Mouse (Mus musculus) layer of hippocampus, adult 2 months (tissue): ENCODE measurements around the gene Tmcc1. TPM values are rescaled to one million over a fixed set of nuclear protein-coding genes. Genes with fewer than 3 reads are reported as not detected.
"Not testable (repeated sequence)": the region's sequence is repeated elsewhere in the genome, so short reads cannot be mapped to it uniquely, and the experiment has no call there.

Source experiments
- DNase-seq, 2 experiments: peaks; one replicate each; pipeline ENCODE4 v3.0.0; 2022; ENCODE audit warnings: low spot score in 2 of 2
- H3K27ac ChIP-seq: fragments of 200-600 bp; 2 replicates; pipeline ENCODE4 v1.8.1; 2022
- H3K4me3 ChIP-seq: fragments of 200-600 bp; 2 replicates; pipeline ENCODE4 v1.8.1; 2022; ENCODE audit warnings: mild to moderate bottlenecking
- CTCF ChIP-seq: fragments of 200-600 bp; conservative IDR thresholded peaks from 2 replicates; pipeline ENCODE4 v1.8.1; 2022; ENCODE audit warnings: antibody characterized with exemption, mild to moderate bottlenecking, moderate library complexity
- total RNA-seq, 2 experiments: library from RNA; stranded (reverse); gene quantifications; 2 replicates each; pipeline ENCODE4 v1.2.3; 2021

Gene Tmcc1
- total RNA-seq, 2 experiments from 2014 or later: 83.2 to 85.3 TPM

- DNase-seq: no peak
- no peak overlapping the region for H3K27ac ChIP-seq
- no peak overlapping the region for H3K4me3 ChIP-seq
- no peak for TF ChIP-seq CTCF
Observed at GRCm38 (mm10) chr6:116089402-116089801, 103.9 kb downstream of the Tmcc1 start.

DNA sequence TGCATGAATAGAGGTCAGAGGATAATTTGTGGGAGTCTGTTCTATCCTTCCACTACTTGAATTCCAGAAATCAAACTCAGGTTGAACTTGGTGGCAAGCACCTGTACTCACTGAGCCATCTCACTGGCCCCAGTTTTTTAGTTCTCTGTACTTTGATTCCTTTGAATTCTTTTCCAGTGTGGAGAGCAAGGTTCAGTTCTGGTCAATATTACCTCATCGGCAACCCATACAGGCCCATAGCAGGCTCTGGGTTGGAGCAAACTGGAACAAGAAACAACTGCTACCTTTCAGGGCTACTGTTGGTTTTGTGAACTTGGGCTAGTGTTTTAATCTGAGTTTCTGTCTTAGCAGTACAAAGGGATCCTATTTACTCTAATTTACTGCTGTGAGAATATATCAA, 107.2 kb downstream of the Tmcc1 start:
- TF ChIP-seq CTCF: no peak
- Histone ChIP-seq H3K4me3 (no peak overlapping the region), H3K27ac (no peak overlapping the region)
- no peak for DNase-seq

- no peak overlapping the region for H3K27ac ChIP-seq
- TF ChIP-seq CTCF: no peak
- no peak overlapping the region for H3K4me3 ChIP-seq
- no peak for DNase-seq
Observed at GRCm38 (mm10) chr6:116082239-116082638, 111.0 kb downstream of the Tmcc1 start.

DNA sequence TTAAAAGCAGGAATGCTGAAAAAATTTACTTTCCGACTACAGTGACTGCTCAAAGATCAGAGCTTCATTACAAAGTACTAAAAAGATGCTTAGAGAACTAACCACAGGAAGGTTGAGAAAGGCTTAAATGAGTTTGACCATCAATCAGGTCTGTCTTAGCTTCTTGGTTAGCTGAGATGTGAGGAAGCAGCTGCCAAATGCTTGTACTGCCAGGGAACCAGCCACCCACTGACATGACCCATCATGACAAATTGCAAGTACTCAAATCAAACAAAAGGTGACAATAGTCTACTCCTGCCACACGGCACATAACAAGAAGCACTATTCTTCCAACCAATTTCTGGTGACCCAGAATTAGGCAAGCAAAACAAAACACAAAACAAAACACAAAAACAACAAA, 111.9 kb downstream of the Tmcc1 start:
- TF ChIP-seq CTCF: no peak
- H3K27ac ChIP-seq: no peak overlapping the region
- no peak for DNase-seq
- H3K4me3 ChIP-seq: no peak overlapping the region

DNA sequence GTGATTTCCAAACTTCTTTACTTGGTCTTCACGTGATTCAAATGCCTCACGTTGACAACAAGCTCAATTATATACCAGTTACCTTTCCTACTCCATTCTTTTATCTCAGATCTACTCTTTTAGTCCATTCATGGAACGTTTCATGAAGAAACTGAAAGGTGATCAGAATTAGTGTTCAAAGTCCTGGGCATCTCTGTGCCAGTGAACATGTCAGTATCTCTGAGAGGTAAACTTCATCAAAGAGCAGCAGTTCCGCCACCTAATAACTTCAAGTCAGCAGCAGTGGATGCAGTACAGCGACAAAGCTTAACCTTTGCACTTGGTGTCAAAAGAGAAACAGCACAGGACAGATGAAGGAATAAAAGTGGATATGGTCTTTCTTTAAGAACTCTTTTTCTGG, 112.5 kb downstream of the Tmcc1 start:
- DNase-seq: no peak
- Histone ChIP-seq H3K4me3 (no peak overlapping the region), H3K27ac (no peak overlapping the region)
- no peak for TF ChIP-seq CTCF

GRCm38 (mm10) chr6:116077608-116078007, 115.7 kb downstream of the Tmcc1 start:
- TF ChIP-seq CTCF: no peak
- DNase-seq: no peak
- H3K27ac ChIP-seq: no peak overlapping the region
- no peak overlapping the region for H3K4me3 ChIP-seq

DNA sequence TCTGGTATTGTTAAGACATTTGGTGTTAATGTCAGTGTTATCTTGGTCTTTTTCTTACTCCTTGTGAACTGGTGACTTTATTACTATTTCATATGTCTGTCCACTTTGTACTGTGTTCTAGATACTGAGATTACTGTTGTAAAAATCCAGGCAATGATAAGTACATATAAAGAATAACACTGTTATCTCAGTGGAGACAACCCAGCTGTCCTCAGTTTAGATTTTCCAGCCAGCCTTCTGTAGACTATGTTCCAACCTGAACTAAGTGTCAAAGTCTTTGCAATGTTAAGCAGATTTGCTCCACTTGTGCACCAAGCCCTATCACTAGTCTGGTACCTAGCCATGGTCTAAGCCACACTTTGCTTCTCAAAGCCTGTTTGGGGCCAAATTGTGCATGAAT, 118.4 kb downstream of the Tmcc1 start:
- Histone ChIP-seq H3K4me3 (no peak overlapping the region), H3K27ac (peak overlapping the region; percentile 69)
- no peak for DNase-seq
- TF ChIP-seq CTCF: no peak

DNA sequence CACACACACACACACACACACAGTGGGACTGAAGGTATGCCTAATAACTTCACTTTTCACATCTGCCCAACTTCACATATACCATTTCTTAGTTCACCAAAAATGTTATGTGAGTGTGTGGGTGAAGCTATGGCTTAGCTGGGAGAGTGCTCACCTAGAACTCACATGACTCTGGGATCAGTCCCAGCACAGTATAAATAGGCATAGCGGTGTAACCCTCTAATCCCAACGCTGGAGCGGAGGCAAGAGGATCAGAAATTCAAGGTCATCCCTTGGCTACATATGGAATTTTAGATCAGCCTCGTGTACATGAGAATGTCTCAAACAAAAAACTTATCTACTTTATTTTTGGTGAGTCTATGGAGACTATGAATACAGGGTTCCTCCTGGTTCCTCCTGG, 119.7 kb downstream of the Tmcc1 start:
- TF ChIP-seq CTCF: no peak
- H3K27ac ChIP-seq: peak overlapping the region; percentile 4; the same call in 1 of the 2 replicates

DNA sequence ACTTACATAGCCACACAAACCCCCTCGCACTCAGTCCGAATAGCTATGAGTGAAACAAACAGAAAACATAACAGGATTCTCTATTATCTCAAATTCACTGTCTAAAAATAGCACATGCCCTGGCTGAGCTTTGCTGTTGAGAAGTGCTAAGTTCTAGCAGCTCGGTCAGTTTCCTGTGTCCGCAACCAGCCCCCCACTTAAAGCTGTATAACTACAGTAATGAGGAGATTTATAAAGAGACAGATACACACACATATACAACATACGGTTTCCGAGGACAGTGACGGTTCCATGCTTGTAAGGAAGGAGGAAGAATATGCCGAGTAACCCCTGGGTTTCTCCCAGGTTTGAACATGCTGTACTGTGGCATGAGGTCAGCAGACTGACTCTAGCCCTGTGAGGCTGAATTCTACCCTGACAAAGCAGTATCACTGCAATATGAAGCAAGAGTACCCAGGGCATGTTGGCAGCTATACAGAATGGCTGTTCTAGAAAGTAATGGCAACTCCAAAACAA, 120.5 kb downstream of the Tmcc1 start:
- no peak for DNase-seq
- peak overlapping the region; percentile 33 for H3K27ac ChIP-seq
- H3K4me3 ChIP-seq: peak overlapping the region; percentile 41
- no peak for TF ChIP-seq CTCF

More for the DNA sequence above, 119.7 kb downstream of the Tmcc1 start:
- no peak for DNase-seq
- H3K4me3 ChIP-seq: no peak overlapping the region

DNA sequence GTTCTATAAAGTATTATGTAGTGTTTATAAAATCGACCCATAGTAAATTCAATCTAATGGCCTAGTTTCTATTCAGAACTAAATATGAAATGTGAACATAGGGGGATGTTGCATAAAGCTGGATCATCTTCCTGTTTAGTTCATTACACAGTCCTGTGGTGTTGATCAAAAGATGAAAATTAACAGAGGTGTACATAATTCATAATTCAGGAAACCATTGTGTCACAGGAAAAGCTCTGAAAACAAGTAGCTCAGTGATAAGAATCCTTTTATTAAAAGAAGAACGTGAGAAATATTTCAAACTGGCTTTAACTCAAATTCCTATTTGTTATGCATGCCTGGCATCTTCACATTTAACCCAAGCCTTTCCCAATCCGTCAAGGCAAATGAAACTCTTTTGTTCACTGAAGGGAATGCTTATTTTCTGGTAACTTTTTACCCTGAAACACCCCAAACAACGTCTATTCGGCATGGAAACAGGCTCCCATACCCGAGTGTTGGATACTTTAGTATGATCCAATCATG, 121.0 kb downstream of the Tmcc1 start:
- DNase-seq: no peak
- no peak for TF ChIP-seq CTCF
- Histone ChIP-seq H3K27ac (peak overlapping the region; percentile 33), H3K4me3 (peak overlapping the region; percentile 41)

DNA sequence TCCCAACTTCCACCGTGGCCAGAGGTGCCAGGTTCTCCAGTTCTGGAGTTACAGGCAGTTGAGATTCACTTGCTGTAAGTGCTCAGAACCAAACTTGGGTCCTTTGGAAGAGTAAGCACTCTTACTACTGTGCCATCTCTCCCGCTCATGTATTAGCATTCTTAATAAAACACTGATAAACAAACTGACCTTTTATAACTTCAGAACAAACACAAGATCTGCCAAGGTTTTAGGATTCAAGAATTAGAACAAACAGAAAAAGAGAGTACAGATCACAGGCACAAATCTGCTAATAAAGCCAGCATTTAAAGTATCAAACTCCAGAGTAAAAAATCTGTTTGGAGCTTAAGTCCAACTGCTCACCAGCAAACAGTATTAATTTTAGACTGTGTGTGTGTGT, 121.5 kb downstream of the Tmcc1 start:
- DNase-seq: no peak
- no peak for TF ChIP-seq CTCF
- no peak overlapping the region for H3K4me3 ChIP-seq
- peak overlapping the region; percentile 33 for H3K27ac ChIP-seq

GRCm38 (mm10) chr6:116070558-116070957, 122.7 kb downstream of the Tmcc1 start:
- TF ChIP-seq CTCF: no peak
- H3K27ac ChIP-seq: peak overlapping the region; percentile 33; the same call in 1 of the 2 replicates
- DNase-seq: no peak
- H3K4me3 ChIP-seq: no peak overlapping the region

DNA sequence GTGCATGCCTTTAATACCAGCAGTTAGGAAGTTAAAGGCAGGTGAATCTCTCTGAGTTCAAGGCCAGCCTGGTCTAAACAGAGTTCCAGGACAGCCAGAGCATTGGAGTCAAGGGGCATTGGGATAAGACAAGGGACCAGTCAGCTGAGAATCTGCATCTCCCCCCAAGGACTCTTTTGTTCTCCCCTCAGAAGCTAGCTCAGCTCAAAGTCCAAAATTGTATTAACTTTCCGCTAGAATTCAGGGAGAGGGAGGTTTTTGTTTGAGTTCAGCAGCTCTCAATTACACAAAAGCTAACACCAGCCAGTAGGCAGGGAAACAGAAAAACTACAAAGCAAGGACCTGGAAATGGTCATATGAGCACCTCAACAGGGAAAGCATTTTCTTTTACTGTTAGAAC, 129.8 kb downstream of the Tmcc1 start:
- Histone ChIP-seq H3K27ac (peak overlapping the region; percentile 29; the same call in 1 of the 2 replicates), H3K4me3 (no peak overlapping the region)
- no peak for TF ChIP-seq CTCF
- DNase-seq: no peak

DNA sequence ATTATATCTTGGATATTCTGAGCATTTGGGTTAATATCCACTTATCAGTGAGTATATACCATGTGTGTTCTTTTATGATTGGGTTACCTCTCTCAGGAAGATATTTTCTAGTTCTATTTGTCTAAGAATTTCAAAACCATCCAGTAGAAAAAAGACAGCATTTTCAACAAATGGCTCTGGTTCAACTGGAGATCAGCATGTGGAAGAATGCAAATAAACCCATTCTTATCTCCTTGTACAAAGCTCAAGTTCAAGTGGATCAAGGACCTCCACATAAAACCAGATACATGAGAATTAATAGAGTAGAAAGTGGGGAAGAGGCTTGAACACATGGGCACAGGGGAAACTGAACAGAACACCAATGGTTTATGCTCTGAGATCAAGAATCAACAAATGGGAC, 133.7 kb downstream of the Tmcc1 start:
- H3K27ac ChIP-seq, H3K4me3 ChIP-seq, DNase-seq: not testable (repeated sequence)
